Mouse (Mus musculus) right cerebral cortex, postnatal 10 days (tissue): ENCODE results near the gene Prf1.
A peak's percentile ranks its signal among the peaks of the same experiment; 100 is the strongest.

Source experiments
- DNase-seq, 2 experiments: peaks; one replicate each; pipeline ENCODE4 v3.0.0; 2021; ENCODE audit warnings: low spot score in 2 of 2

The Prf1 gene

GRCm38 (mm10) chr10:61337665-61338064, 40.0 kb downstream of the Prf1 start:
- DNase-seq = no peak

- DNase-seq = no peak
Observed at GRCm38 (mm10) chr10:61339216-61339615, 41.6 kb downstream of the Prf1 start.

GRCm38 (mm10) chr10:61340247-61340646, 42.6 kb downstream of the Prf1 start:
- no peak for DNase-seq

GRCm38 (mm10) chr10:61341045-61341444, 43.4 kb downstream of the Prf1 start:
- DNase-seq = no peak

GRCm38 (mm10) chr10:61341557-61341956, 43.9 kb downstream of the Prf1 start:
- DNase-seq = peak; percentile 78 to 87

GRCm38 (mm10) chr10:61342750-61343149, 45.1 kb downstream of the Prf1 start:
- no peak for DNase-seq

- DNase-seq = peak in 1 of 2 experiments; percentile 48
Observed at GRCm38 (mm10) chr10:61343950-61344349, 46.3 kb downstream of the Prf1 start.

GRCm38 (mm10) chr10:61345179-61345578, 47.5 kb downstream of the Prf1 start:
- no peak for DNase-seq

GRCm38 (mm10) chr10:61346374-61346773, 48.7 kb downstream of the Prf1 start:
- DNase-seq = no peak

GRCm38 (mm10) chr10:61351216-61351615, 53.6 kb downstream of the Prf1 start:
- no peak for DNase-seq
